Mouse (Mus musculus): ENCODE data around the gene Slc25a4.
"Not testable (repeated sequence)": the region's sequence is repeated elsewhere in the genome, so short reads cannot be mapped to it uniquely, and the experiment has no call there.

Gene Slc25a4

DNA sequence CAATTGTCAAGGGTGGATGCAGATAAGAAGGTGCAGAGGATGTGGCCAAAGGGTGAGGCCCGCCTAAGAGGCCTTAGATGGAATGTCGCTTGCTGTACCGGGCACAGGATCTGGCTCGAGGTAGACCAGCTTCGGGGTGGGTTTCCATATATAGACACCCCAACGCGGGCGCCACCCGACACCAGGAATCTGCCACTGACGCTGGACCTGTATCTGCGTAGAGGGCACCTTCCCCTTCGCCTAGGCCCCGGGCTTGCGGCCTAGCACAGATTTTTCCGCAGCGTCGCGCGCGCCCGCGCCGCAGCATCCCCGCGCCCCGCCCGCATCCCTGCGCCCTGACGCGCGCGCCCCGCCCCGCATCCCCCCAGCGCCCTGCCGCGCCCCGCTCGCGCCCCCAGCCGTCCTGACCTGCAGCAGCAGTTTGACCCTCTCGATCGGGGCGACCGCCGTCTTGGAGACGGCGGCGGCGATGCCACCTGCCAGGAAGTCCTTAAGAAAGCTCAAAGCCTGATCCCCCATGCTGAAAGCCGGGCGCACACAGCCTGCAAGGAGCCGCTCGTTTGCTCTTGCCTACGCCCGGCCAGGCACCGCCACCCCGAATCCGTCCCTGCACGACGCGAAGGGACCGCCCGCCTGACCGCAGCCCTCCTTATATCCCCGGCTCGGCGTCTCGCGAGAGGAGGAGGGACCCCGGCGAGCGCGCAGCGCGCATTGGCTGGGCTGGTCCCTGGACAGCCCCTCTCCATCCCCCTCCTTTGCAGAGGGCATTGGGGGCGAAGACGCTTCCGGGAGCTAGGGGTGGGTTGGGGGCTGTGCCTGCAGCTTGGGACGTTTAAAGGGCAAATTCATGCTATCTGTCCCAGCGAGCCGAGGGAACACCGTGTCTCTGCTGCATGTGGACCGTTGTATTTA is at the start of gene Slc25a4:
Gene Slc25a4 (minus strand): TSS at position 881 of the 912 bp plus-strand sequence.
- peak; percentile 98 to 99 for DNase-seq (ENCODE audit: inconsistent age in 2 of 2, low spot score in 1 of 2)

DNA sequence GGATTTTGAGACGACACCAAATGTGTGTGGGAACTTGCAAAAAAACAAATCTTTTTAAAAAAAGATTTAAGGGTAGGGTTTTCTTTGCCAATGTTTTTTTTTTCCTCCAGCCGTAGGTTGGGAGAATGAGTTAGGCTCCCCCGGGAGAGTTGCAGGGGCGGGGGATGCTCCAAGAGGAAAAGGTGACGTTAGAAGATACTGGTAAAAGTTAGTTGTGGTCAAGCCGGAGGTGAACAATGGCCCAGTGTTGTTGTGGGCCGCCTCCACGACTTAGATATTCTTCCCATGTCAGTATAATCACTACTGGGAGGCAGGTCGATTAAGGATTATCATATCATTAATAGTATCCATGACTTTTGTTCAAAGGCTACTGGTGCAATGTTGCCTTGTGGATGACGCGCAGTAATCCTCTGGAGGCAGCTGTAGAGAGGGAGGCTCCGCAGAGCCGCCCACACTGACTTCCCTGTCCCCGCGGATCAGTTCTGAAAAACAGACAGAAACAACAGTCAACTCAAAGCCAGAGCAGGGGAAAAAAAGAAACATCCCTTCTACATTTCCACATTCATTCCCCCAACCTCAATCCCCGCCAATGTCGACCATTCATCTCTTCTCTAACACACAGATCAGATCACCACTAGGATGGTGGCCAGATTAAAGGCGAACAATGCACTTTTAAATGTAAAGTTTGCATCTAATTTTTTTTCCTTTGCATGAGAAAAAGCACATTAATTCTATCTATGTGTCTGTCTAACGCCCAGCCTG is 47.0 kb upstream of the Slc25a4 start:
- DNase-seq (ENCODE audit: inconsistent age in 2 of 2, low spot score in 1 of 2): no peak

DNA sequence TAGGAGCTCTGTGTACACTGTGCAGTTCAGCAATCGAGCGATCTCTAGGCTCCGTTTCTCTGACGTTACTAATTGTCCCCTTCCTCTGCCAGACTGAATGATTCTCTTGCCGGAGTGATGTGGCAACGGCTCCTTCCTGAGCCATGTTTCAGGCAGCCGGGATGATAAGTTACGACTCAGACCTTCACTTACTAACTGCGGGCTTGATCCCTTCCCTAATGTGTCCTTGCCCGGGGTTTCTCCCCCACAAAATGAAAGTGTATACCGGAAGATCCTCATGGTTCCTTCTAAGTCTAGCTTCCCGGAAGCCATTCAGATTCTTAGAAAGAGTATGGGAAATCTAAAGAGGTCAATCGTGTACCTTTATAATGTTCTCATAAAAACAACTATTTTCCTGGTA is 41.4 kb upstream of the Slc25a4 start:
- DNase-seq (ENCODE audit: inconsistent age in 2 of 2, low spot score in 1 of 2): peak; percentile 11 to 62

DNA sequence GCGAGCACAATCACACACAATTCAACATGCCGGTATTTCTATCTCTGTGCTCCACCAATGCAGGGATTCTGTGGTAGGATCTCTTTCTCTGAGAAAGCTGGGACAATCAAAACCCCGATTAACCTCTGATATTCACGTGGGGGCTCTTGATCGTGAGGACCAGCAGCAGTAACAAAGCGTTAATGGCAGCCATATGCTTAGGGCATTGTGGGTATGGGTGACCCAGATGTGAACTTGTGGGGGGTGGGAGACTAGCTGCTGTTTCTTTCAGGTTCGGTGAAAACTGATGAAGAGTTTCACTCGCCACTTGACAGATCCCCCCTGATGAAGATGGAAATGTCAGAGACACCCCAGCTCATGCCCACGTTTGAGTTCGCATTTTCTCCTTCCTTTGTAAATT is 40.5 kb upstream of the Slc25a4 start:
- DNase-seq (ENCODE audit: inconsistent age in 2 of 2, low spot score in 1 of 2): no peak

DNA sequence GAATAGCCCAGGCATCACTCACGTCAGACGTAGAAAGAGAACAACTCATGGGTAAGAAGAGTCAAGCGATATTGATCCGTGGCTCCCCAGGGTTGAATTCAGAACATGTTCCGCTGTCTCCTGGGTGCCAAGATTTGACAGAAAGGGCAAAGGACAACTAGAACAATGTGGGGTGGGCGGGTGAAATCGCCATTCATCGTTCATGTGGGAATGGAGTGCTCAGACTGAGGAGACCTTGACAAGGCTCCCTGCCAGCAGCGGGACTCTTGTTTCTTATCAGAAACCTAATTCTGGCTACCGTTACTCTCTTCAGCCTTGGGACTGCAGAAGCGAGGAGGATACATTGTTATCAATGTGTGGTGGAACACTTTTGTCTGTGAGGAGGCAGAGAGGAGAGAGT is 35.3 kb upstream of the Slc25a4 start:
- peak; percentile 36 to 76 for DNase-seq (ENCODE audit: inconsistent age in 2 of 2, low spot score in 1 of 2)

DNA sequence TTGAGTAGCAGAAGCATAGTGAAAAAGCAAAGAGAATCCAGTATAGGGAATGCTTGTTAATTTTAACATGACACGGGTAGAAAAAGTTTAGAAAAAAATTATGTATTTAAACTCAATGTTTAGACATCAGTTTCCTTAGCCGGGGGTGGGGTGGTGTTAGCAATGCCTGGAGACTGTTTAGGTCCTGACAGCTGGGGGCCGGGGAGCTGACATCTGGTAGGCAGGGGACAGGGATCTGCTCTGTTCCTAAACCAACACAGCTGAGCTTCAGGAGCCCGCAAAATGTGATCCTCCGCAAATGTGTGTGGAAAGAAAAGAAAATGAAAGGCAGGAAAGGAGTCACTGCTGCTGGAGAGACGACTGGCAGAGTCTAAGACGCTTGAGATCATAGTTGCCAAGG is 31.9 kb upstream of the Slc25a4 start:
- no peak for DNase-seq (ENCODE audit: inconsistent age in 2 of 2, low spot score in 1 of 2)

DNA sequence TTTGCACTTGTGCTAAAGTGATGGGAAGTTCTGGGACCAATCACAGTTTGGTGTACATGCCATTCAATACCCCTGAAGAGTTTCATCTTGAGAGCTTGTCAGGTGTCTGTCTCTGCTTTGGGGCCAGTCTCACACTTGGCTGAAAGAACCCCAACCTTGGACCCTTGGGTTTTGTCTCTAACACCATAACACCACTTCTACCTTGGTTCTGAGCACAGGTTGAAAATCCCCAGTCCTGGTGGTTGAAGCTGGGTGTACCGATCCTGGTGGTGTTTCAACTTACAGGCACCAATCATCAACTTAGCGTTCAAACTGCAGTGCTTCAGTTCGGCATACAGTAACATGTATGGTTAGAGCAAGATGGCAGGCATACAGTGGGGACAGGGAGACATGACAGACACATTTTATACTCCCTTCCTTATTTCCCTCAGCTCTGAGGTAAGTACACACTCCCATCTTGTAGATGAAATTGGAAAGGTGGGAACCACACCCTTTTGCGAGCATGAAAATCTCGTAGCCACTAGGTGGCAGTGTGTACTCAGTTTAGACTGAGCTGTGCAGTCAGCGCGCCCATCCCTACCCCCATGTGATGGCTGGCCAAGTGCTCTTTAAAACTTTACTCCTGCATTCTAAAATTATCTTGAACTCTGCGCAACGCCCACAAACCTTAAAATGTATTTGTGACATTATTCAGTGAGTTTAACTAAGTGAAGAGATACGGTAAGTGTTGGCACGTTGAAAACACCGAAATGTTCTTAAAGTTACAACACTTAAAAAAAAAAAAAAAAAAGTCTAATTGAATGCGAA is 30.7 kb upstream of the Slc25a4 start:
- DNase-seq (ENCODE audit: inconsistent age in 2 of 2, low spot score in 1 of 2): peak; percentile 60 to 87

DNA sequence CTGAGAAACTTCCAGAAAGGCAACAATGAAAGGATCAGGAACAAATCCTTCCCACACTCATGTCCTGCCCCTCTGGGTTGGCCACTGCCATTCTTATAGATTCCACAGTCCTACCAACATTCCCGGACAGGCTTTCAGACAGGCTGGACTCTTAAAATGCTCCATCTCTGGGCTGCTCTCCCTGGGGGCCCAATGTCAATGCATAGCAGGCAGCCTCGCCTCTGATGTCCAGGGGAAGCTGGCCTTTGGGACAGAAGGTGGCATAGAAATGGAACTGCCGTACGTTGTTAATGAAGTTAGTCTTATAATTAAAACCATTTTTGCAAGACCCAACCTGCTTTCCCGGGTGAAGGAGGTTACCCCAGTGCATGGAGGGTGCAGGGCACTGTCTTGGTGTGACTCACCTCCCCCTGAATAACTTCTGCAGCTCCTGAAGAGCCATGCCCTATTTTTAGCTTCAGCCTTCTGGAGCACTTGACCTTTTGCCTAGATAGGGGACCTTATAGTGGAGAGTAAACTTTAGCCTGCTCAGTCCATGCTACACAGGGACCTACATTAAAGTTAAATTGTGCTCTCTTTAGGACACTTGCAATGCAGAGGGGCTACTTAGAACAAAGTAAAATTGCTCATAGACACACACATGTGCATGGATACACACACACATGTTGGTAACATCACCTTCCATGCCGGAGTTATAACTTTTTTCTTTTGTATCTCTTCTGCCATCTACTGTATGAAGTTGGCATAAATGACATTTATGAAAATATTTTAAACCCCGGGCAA is 25.5 kb upstream of the Slc25a4 start:
- DNase-seq (ENCODE audit: inconsistent age in 2 of 2, low spot score in 1 of 2): peak; percentile 20 to 70

DNA sequence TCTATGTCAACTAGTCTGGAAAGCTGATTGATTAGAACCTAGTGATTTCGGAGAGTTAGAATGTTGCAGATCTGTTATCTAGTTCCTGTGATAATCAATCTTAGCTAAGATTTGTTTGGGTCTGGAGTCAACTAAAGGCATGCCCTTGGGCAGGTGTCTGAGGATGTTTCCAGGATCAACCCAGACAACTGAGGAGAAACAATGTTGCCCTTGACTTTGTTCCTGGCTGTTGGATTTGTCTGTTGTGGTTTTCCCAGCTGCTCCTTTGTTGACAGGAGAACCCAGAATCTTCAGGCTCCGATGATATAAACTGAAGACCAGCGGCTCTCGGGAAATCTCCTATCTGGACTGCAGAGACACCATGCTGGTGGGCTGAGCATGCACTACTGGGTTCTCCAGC is 23.7 kb upstream of the Slc25a4 start:
- DNase-seq (ENCODE audit: inconsistent age in 2 of 2, low spot score in 1 of 2): no peak

DNA sequence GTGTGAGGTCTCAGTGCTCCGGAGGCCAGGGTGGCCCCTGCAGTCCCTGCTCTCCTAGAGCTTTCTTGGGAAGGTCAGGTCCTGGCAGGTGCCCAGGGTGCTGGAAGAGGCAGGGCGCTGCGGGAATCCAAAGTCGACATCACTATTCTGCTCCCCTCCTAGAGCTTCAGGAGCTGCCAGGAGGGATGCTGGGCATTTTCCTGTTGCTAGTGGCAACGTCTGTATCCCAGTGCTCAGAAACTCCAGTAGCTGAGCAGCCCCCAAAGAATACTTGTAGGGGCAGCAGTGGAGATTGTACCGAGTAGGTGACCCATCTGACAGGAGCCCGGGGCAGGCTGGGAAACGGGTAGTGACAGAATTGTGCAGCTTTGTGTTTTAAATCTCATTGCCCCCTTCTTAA is 21.7 kb upstream of the Slc25a4 start:
- DNase-seq (ENCODE audit: inconsistent age in 2 of 2, low spot score in 1 of 2): no peak

DNA sequence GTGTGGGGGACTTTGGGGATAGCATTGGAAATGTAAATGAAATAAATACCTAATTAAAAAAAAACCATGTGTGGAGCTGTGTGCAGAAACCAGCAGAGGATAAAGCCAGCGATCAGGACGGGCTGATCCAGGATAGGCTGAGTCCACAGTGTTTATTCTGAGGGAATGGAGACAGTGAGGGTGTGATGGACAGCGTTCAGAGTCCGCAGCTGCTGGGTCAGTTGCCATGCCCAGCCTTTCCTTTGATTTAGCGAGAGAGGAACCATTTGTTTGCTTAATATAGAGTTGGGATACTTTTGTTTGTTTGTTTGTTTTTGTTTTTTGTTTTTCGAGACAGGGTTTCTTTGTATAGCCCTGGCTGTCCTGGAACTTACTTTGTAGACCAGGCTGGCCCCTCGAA is 20.9 kb upstream of the Slc25a4 start:
- not testable (repeated sequence) for DNase-seq (ENCODE audit: inconsistent age in 2 of 2, low spot score in 1 of 2)

DNA sequence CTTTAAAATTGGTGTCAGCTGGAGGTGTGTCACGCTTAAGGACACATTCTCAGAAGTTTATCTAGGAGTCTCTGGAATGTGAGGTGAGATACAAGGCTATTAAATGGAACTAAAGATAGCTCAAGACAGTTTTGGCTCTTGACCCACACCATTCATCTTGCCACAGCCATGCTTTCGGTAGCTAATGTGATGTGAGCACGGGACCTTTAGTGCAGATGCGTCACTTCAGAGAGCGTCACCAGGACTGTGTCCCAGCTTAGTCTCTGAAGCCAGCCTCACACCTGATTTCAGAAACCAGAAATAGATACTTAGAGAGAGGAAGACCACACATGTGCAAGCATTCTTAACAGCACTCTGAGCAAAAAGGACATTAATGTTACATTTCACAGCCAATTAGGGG is 15.5 kb upstream of the Slc25a4 start:
- DNase-seq (ENCODE audit: inconsistent age in 2 of 2, low spot score in 1 of 2): no peak

DNA sequence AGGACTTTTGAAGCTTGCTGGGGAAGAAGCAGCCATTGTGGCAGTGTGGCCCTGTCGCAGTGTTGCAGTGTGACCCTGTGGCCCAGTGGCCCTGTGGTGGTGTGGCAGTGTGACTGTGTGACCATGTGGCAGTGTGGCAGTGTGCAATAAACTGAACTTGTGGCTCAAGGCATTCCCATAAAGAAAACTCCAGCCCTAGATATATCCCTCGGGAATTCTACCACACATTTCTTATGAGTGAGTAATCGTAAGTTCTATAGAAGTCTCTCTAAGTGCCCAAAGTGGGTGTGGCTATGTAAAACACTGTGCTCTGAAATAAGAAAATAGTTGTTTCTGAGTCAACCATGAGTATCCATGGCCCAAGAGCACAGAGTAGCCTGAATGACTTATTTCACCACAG is 14.4 kb upstream of the Slc25a4 start:
- peak in 1 of 2 experiments; percentile 15 for DNase-seq (ENCODE audit: inconsistent age in 2 of 2, low spot score in 1 of 2)

DNA sequence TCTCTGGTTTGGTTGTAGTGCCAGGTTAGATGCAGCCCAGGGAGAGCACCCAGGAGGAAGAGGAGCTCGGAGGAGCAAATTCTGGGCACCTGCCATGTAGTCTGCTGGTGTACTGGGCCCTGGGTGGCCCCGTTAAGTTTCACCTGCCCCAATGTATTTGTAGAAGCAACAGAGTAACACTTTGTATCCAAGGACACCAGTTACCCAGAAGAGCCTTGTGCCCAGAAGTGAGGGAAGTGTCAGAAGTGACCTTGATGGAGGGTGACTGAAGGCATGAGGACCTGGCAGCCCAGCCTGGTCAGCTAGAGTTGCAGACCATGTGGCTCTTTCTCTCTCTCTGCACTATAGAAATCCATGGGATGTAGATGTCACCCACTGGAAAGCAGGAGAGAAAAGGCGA is 9.5 kb upstream of the Slc25a4 start:
- peak in 1 of 2 experiments; percentile 52 for DNase-seq (ENCODE audit: inconsistent age in 2 of 2, low spot score in 1 of 2)

DNA sequence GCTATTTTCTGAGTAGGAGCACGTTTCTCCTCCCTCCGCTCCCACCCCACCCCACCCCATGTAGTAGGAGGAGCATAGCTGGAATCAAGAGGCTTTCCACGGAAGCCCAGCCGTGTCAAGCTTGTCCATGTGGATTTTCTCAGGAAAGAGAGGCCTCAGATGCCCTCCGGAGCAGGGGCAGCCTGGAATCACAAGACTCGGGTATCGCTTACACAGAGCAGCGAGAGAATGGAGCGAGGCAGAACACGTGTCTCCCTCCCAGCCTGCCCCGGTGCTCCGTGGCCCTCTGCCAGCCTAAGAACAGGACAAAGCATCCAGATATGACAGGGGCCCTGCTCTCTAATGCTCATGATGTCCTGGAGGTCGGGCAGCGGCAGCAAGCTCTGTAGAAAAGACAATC is 5.8 kb upstream of the Slc25a4 start:
- peak; percentile 72 to 81 for DNase-seq (ENCODE audit: inconsistent age in 2 of 2, low spot score in 1 of 2)

DNA sequence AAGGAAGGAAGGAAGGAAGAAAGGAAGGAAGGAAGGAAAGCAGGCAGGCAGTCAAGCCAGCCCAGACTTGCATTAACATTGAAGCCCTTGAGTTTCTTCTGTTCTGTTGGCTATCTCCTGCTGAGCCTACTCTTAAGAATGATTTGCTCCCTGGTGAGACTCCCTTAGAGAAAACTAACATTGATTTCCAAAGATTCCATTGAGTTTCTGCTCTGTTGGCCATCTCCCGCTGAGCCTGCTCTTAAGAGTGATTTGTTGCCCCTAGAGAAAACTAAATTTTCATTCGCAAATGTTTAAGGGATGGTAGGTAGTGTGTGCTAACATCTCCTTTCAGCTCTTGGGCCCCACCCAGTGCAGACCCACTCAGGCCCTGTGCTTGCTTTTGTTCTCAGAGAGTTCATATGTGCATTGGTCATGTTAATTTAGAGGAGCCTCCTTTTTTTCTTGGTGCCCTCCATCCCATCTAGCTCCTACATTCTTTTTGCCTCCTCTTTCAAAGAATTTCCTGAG is 2.9 kb upstream of the Slc25a4 start:
- no peak for DNase-seq (ENCODE audit: inconsistent age in 2 of 2, low spot score in 1 of 2)

DNA sequence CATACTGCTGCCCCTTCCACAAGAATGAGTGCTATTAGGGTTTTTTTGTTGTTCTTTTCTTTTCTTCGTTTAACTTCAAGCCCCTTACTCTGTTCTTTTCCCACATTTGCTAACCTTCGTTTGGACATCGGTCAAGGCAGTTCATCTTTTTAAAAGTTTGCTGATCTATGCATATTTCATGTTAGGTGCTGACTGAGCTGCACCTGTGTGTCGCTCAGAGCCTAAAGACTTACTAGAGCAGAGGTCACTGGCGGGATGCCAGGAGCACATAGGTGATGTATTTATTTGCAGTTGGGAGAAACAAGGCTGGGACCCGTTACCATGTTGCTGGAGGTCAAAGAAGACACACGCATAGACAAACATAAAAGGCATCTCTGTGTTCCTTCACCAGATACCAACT is 1.1 kb upstream of the Slc25a4 start:
- DNase-seq (ENCODE audit: inconsistent age in 2 of 2, low spot score in 1 of 2): peak; percentile 29 to 41

DNA sequence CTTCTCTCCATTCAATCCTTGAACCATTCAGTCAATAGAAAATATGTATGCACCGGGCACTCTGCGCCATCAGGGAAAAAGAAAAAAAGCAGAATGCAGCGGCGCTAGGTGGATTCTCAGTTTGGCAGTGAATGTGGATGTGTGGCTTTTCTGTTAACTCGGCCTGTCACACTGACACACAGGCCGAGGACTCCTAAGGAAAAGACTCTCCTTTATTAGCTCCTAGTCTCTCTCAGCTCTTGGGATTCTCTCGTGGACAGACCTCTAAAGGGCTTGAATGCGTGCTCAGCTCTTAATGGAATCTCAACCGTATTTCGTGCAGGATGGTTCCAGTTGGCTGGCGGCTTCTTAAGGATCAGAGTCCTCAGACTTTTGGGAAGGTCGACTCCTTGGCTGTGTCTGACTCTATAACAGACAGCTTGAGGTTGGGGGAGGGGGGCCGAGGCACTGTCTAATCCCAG is 557 bp upstream of the Slc25a4 start:
- peak in 1 of 2 experiments; percentile 22 for DNase-seq (ENCODE audit: inconsistent age in 2 of 2, low spot score in 1 of 2)

DNA sequence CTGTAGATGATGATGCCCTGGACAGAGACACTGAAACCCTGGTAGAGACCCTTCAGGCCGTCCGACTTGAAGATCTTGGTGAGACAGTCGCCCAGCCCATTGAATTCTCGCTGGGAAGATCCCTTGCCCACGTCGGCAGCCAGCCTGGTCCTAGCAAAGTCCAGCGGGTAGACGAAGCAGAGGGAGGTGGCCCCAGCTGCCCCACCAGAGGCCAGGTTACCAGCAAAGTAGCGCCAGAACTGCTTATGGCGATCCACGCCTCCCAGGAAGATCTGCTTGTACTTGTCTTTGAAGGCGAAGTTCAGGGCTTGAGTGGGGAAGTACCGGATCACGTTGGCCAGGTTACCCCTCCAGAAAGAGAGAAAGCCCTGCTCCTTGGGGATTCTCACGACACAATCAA is 2.0 kb downstream of the Slc25a4 start:
- DNase-seq (ENCODE audit: inconsistent age in 2 of 2, low spot score in 1 of 2): peak in 1 of 2 experiments; percentile 40

DNA sequence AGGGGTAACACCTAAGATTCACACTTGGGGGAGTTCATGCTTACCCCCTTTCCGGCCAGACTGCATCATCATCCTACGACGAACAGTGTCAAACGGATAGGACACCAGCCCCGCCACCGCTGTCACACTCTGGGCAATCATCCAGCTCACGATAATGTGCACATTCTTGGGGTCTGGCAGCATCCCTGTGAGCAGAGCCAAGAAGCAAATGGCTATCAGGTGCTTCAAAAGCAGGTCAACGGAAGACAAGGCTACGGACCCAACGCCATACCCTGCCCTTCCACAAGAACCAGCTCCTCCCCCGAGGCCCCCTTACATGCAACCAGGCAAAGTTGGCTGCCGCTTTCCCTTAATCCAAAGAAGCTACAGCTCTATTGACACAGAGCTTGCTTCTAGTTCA is 2.7 kb downstream of the Slc25a4 start:
- DNase-seq (ENCODE audit: inconsistent age in 2 of 2, low spot score in 1 of 2): peak; percentile 28 to 50
